22 mouse cellular contexts compared by ENCODE assay signal in genomic region chr14:34663381-34663780, GRCm38 (mm10). TPM values are rescaled to one million over a fixed set of nuclear protein-coding genes. Genes with fewer than 3 reads are reported as not detected.
A peak's percentile ranks its signal among the peaks of the same experiment; 100 is the strongest.
DNase-seq lines count a peak whose midpoint lies in the region; ATAC-seq and TF ChIP-seq lines count a peak whose summit lies in the region.
"Had no signal": no experiment of that assay in that cellular context is flagged by ENCODE, and none has a peak within 500 bp of the region (broad histone marks: within the 10 kb centered on the region; RNA-seq: fewer than 3 reads in every experiment).

No protein-coding gene starts in this region.

- H3K36me3 ChIP-seq in heart, embryonic 10.5 days: no peaks in the 10 kb centered on the region
- no peaks in the 10 kb centered on the region for H3K36me3 ChIP-seq in neural tube, embryonic 15.5 days
- H3K36me3 ChIP-seq in liver, embryonic 14.5 days (replicated peaks; ENCODE audit: control insufficient read depth, insufficient read depth, low read depth): no peaks in the 10 kb centered on the region
- H3K36me3 ChIP-seq: forebrain, embryonic 12.5 days; lung, embryonic 15.5 days had no signal

- H3K4me3 ChIP-seq in heart, embryonic 10.5 days: no peak overlapping the region
- H3K4me3 ChIP-seq in neural tube, embryonic 15.5 days (replicated peaks): no peak overlapping the region
- H3K4me3 ChIP-seq in liver, embryonic 14.5 days (ENCODE audit: insufficient read depth in 1 of 2, low read depth in 2 of 2, low read length in 2 of 2): no peak overlapping the region
- H3K4me3 ChIP-seq: forebrain, embryonic 12.5 days; gastrocnemius, adult 2 months; lung, embryonic 15.5 days had no signal

- ATAC-seq in neural tube, embryonic 15.5 days (ENCODE audit: low FRiP score): no peak
- ATAC-seq in liver, embryonic 14.5 days (ENCODE audit: insufficient read depth): no peak
- ATAC-seq in megakaryocyte progenitor cell, adult 5-6 weeks (replicated peaks; ENCODE audit: poor library complexity): no peak
- ATAC-seq: hindbrain, postnatal 0 days had no signal

- 87% methylated on average over 1 of the region's 1 CpGs for WGBS in heart, embryonic 10.5 days
- WGBS in neural tube, embryonic 15.5 days: 73% methylated on average over 1 of the region's 1 CpGs
- 73% methylated on average over 1 of the region's 1 CpGs for WGBS in liver, embryonic 14.5 days (ENCODE audit: insufficient replicate concordance)

- H3K4me2 ChIP-seq in neural tube, embryonic 15.5 days: no peak overlapping the region
- peak overlapping the region; percentile 95; the same call in 1 of the 2 replicates for H3K4me2 ChIP-seq in liver, embryonic 14.5 days (ENCODE audit: low read depth)
- H3K4me2 ChIP-seq: forebrain, embryonic 12.5 days; midbrain, embryonic 11.5 days had no signal

- TF ChIP-seq EP300 in liver, embryonic 14.5 days (IDR thresholded peaks at IDR 0.05; ENCODE audit: low read depth): no peak

- peak; percentile 55 for DNase-seq in heart, adult 11 months
- DNase-seq in heart, embryonic 10.5 days (ENCODE audit: low spot score): no peak
- DNase-seq in neural tube, embryonic 10.5 days (ENCODE audit: extremely low spot score, low spot score): peak; percentile 26
- DNase-seq in liver, embryonic 14.5 days (ENCODE audit: low read depth in 3 of 3, low spot score in 3 of 3): no peak
- DNase-seq in kidney, adult 9 months: no peak
- DNase-seq: adrenal gland, adult 8-10 months; cerebellum, adult 18-20 months; cerebellum, postnatal 25 days; gastrocnemius, adult 2 months; kidney, adult 11 months; kidney, postnatal 4 days; lung, postnatal 4 days; right cerebral cortex, postnatal 14 days; thymus, adult 2 months; thymus, postnatal 4 days had no signal

- H3K27ac ChIP-seq in heart, embryonic 10.5 days: no peak overlapping the region
- no peak overlapping the region for H3K27ac ChIP-seq in neural tube, embryonic 15.5 days (replicated peaks)
- no peak overlapping the region for H3K27ac ChIP-seq in liver, embryonic 14.5 days
- H3K27ac ChIP-seq: forebrain, embryonic 12.5 days; gastrocnemius, adult 2 months; hindbrain, postnatal 0 days; lung, embryonic 15.5 days; stomach, postnatal 0 days had no signal

- no peak overlapping the region for H3K9ac ChIP-seq in neural tube, embryonic 15.5 days (replicated peaks)
- H3K9ac ChIP-seq in liver, embryonic 14.5 days (replicated peaks): no peak overlapping the region; the same call in 1 of the 2 replicates
- H3K9ac ChIP-seq: forebrain, embryonic 12.5 days; lung, embryonic 15.5 days had no signal

- peaks cover 30% of the 10 kb centered on the region for H3K27me3 ChIP-seq in heart, embryonic 10.5 days (ENCODE audit: insufficient read depth, poor library complexity, severe bottlenecking)
- peaks cover 45% of the 10 kb centered on the region for H3K27me3 ChIP-seq in neural tube, embryonic 15.5 days (replicated peaks)
- H3K27me3 ChIP-seq in liver, embryonic 14.5 days (ENCODE audit: control insufficient read depth, insufficient read depth, low read length): no peaks in the 10 kb centered on the region

- peaks cover 18% of the 10 kb centered on the region for H3K4me1 ChIP-seq in heart, embryonic 10.5 days
- peaks cover 20% of the 10 kb centered on the region for H3K4me1 ChIP-seq in neural tube, embryonic 15.5 days
- peaks cover 26 to 32% of the 10 kb centered on the region in 2 experiments for H3K4me1 ChIP-seq in liver, embryonic 14.5 days (replicated peaks; ENCODE audit: control insufficient read depth in 2 of 2, insufficient read depth in 2 of 2, low read length in 1 of 2)

- H3K9me3 ChIP-seq in heart, embryonic 10.5 days: no peaks in the 10 kb centered on the region
- H3K9me3 ChIP-seq in neural tube, embryonic 15.5 days (replicated peaks): no peaks in the 10 kb centered on the region; the same call in 1 of the 2 replicates
- H3K9me3 ChIP-seq in liver, embryonic 14.5 days (ENCODE audit: control insufficient read depth, low read length): no peaks in the 10 kb centered on the region
- H3K9me3 ChIP-seq: forebrain, embryonic 12.5 days; lung, embryonic 15.5 days had no signal

- no peak for TF ChIP-seq CTCF in liver, embryonic 14.5 days (IDR thresholded peaks at IDR 0.05; ENCODE audit: low read depth)

RNA-seq across cellular contexts. Expression of gene Wapl, which starts 10.3 kb away (rescaled TPM):
- 17.5 and 27.1 TPM in 2 replicates for polyA plus RNA-seq in heart, embryonic 10.5 days (2016; fragmentation: Nextera tagmentation; extraction: Ambion mirVana)
- polyA plus RNA-seq in neural tube, embryonic 15.5 days (2015; fragmentation: Nextera tagmentation; extraction: Ambion mirVana): 11.2 and 15.7 TPM in 2 replicates
- polyA plus RNA-seq in liver, embryonic 14.5 days (2012; rRNA removed): 12.1 and 25.2 TPM in 2 replicates
- polyA plus RNA-seq in liver, embryonic 14.5 days (2014; fragmentation: Nextera tagmentation; extraction: Ambion mirVana): 25.0 and 28.1 TPM in 2 replicates
- 87.1 and 89.0 TPM in 2 replicates for total RNA-seq in megakaryocyte progenitor cell, adult 5-6 weeks (2015)
- total RNA-seq in megakaryocyte progenitor cell, adult 5-6 weeks (2017): 93.1 and 123 TPM in 2 replicates

Comparison
In these comparisons a context has a peak if more than half of its experiments do, and no peak if none do; other contexts are left out.
1. DNase-seq: peak in heart, adult 11 months (single experiment) and neural tube, embryonic 10.5 days (single experiment); none in heart, embryonic 10.5 days (single experiment), liver, embryonic 14.5 days (0 of 3) and kidney, adult 9 months (single experiment).